Mouse (Mus musculus) gastrocnemius, postnatal 25 days (tissue): ENCODE results near the gene Lmntd1. TPM values are rescaled to one million over a fixed set of nuclear protein-coding genes. Genes with fewer than 3 reads are reported as not detected.

Experiments
- DNase-seq: peaks from one replicate; pipeline ENCODE4 v3.0.0; 2022
- total RNA-seq, 2 experiments: library from RNA; stranded (reverse); gene quantifications; 1 replicate in 1 of 2; 2 replicates in 1 of 2; pipeline ENCODE4 v1.2.3; 2021

Gene Lmntd1
- total RNA-seq, 2 experiments from 2014 or later, result 0.11 TPM; not detected in 1

DNA sequence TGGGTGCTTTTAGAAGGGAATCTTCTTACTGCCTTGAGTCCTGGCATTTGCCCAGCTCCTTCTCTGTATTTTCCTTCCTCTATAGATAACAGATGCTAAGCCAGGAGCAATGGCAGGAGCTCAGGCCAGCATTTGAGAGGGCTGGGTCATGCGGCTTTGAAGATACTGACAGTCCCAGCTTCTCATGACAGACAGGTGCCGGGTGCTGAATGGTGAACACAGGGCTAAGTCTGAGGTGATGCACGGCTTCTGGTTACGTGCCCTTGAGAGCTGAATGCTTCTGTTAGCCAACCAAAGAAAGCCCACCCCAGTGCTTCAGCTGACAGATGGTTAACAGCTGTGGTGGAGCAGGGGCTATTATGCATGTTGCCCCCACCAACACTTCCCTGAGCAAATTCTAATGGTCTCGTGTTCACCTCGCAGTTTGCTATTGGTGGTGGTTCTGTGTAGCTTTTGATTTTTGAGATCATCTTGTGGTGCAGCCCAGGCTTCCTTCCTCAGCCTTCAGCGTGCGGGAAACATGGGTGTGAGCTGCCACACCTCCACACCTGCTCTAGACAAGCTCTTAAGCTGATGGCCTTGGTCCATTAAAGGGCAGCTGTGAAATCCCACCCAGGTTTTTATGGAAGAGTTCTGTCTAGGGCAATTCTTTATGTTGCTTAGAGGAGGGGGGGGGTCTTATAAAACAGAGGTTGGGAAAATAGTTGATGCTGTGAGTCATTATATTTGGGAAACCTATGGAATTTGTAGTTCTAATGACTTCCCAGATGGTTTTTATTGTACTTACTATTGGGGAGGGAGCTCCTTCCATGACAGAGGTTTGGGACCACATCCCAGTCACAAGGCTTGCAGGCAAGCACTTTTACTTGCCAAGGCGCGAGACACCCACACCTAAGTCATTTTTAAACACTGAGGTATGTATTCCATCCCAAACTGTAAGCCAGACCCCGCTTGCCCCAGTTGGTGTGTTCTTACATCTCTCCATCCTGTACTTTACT, 181.1 kb downstream of the Lmntd1 start:
- no peak for DNase-seq

- no peak for DNase-seq
These were observed 182.4 kb downstream of the Lmntd1 start for GRCm38 (mm10) chr6:145431747-145432146.

- no peak for DNase-seq
These were observed 186.7 kb downstream of the Lmntd1 start for GRCm38 (mm10) chr6:145427411-145427810.

DNA sequence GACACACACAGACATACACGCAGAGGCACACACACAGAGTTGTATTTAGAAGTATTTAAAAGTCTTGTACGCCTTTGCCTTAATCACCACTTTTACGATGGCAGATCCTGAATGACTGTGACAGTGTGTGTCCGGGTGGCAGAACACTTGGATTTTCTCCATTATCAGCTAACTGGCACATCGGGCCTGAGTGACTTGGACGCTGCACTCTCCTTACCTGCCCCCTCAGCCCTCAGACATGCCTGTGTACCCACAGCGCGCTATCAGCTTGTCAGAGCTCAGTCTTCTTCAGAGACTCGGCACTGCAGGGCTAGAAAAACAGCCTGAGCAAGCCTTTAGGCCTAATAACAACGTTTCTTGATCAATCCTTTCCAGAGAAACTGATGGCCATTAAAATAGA, 187.6 kb downstream of the Lmntd1 start:
- DNase-seq, result no peak

DNA sequence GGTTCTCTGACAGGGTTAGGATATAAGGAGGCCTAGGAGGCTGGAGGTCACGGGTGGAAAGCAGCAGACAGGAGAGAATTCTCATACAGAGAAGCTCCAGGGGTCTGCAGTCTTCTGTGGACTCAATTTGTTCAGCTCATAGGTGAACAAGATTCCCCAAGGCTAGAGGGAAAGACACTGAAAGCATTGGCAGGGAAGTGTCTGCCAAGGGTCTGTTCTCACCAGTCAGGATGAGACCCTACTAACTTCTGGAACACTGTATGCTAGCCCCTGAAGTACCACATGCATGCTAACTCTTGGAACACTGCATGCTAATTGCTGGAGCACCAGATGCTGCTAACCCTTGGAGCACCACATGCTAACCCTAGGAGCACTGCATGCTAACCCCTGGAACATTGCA, 190.0 kb downstream of the Lmntd1 start:
- no peak for DNase-seq

DNA sequence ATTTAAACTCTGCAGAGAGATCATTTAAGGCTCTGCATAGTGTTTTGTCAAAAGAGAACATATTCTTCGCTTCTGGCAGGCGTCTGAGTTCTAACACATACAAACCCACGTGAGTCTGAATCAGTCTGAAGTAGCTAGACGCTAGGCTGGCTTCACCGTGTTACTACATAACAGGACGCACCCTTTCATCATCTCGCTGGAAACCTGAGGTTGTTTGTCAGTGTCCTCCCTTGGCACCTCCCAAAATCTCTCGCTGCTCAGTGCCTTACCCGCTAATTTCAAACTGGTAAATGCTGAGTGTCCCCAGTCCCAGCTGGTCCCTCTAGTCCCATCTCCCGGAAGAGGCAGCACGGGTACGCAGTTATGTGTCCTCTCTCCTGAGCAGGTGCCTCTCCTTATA, 190.6 kb downstream of the Lmntd1 start:
- DNase-seq, result no peak

DNA sequence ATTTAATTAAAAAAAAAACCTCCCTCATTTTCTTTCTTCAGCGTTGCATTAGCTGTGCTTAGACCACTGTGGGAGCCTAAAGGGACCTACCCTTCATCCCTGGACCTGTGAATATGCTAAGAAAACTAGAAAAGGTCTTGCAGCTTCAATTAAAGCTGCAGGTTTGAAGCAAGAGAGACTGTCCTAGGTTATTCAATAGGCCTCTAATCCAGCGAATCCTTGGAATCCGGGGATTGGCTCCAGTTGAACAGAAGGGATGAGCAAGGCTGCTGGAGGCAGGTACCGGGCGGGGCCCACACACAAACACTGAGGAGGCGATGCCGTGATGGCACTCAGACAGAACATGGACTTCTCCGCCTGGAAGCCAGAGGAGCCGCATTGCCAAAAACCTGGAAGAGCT, 192.5 kb downstream of the Lmntd1 start:
- DNase-seq, result no peak

GRCm38 (mm10) chr6:145420407-145420806, 193.7 kb downstream of the Lmntd1 start:
- no peak for DNase-seq

DNA sequence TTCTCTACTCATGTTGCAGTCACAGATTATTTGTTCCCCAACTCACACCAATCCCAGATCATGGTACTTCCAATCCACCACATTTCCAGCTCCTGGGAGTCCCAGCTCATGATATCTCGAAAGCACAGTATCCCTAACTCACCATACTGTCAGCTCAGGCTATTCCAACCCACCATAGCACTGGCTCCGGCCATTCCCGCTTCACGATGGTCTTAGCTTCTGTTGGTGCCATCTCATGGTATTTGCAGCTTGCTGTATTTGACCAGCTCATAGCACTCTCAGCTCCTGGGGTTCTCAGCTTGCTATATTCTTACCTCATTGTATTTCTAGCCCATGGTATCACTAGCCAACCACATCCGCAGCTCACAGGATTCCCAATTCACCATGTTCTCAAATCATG, 195.3 kb downstream of the Lmntd1 start:
- no peak for DNase-seq

- no peak for DNase-seq
These were observed 196.2 kb downstream of the Lmntd1 start for GRCm38 (mm10) chr6:145417720-145418440.

DNA sequence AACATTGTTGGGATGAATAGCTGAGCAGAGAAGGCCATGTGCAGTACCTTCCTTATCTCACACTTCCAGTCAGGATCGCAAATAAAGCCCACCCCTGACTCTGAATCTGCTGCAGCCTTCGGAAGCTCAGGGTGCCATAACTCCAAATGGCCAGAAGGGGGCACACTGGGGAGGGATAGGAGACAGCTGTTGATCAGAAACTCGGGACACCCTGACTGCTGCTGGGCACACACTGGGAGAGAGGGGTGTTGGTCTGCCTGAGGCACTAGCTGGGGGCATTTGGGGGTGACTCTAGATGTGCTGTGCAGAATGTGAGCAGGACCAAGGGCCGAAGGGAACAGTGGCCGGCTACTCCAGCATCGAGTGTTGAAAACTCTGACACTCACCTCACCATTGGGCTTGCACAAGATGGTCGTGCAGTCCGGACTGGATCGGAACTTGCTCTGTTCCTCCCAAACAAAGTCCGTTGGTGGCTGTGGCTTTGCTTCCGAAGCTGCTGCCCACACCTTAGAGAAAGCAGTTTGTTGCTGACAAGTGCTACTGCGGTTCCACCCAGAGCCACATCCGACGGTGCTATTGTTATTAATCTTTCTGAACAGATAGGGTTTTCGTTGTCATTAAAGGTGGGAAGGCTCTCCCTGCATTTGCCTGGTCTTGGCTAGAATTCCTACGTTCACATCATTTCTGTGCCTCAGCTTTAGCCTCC, 197.0 kb downstream of the Lmntd1 start:
- DNase-seq, result peak; percentile 36

GRCm38 (mm10) chr6:145404369-145405051, 209.6 kb downstream of the Lmntd1 start:
- no peak for DNase-seq

- no peak for DNase-seq
These were observed 213.0 kb downstream of the Lmntd1 start for GRCm38 (mm10) chr6:145401140-145401539.

GRCm38 (mm10) chr6:145397881-145398280, 216.2 kb downstream of the Lmntd1 start:
- DNase-seq, result no peak

DNA sequence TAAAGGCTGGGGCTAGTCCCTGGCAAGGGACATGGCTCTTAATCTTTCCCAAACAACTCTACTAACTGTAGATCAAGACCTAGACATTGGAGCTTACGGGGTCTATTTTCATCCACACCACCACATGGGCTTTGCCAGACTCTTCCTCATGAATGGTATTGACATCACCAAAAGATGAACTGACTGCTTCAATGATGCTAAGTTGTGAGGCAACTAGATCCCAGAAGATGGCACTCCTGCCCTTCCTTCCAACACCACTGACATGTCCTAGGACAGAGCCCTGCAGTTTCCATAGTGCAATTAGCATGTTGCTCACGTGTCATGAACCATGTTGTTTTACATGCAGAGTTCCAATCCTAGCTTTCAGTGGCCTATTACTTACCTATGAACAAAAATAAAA, 217.6 kb downstream of the Lmntd1 start:
- no peak for DNase-seq

GRCm38 (mm10) chr6:145390421-145390820, 223.7 kb downstream of the Lmntd1 start:
- no peak for DNase-seq

DNA sequence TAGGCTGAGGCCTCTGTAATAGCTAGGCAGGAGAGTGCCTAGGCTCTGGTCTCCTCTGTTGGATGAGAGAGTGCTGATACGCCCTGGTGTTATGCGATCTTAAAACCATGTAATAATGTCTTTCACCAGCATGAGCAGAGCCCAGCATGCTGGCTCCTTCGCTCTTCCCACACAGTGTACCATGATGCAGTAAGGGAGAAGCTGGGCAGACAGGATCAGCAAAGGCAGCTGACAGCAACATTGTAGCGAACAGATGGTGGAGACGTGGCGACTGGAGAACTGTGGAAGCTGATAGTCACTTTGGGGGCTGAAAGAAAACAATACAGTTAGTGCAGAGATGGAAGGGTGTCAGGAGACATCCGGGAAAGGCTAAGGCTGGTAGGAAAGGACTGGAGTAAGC, 224.2 kb downstream of the Lmntd1 start:
- no peak for DNase-seq

DNA sequence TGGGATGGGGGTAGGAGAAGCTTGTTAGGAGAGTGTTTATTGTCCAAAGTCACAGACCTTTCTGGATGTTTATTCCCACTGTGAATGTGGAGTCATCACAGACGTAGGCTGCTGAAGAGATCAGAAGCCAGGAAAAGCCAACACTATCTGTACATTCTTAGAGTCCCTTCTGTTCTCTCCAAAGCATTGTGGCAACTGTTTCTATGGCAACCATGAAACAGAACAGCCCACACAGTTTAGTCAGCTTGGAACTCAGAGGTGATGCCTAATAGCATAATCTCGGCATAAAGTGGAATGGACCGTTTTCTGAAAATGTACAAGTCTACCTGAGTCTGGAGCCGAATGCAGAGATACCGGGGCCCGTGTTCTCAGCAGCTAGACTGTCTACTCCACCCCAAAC, 226.7 kb downstream of the Lmntd1 start:
- no peak for DNase-seq

DNA sequence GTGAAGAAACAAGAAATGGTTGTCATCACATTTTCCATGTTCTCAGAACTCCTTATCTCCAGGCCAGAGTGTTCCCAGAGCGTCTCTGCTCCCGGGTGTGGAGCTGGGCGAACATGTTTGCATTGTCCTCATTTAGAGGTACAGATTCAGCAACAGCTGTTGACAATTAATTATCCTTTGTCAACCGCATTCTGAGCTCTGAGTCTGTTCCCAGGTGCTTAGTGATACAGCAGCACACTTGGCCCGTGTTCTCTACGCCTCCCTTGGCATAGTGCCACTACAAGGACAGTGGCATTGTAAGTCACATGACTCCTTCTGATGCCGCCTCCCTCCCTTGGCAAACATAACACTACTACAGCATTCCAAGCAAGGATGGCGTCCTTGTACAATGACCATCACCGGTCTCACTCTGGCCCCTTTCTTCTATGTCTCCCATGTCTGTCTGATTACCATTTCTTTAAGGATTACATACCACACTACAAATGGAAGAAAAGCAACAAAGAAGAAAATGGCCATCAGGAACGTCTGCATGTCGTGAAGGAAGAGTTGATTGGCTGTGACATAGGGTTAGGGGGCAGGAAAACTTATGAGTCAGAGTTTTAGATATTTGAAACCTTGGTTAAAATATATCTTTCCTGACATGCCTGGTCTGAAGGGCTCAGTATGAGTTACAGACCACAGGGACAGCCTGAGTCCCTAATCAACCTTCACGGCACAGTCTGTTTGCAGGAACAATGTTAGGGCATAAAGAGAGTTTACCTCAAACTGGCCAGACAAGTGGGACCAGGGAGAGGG, 231.3 kb downstream of the Lmntd1 start:
- no peak for DNase-seq

GRCm38 (mm10) chr6:145380961-145381360, 233.2 kb downstream of the Lmntd1 start:
- DNase-seq, result no peak

DNA sequence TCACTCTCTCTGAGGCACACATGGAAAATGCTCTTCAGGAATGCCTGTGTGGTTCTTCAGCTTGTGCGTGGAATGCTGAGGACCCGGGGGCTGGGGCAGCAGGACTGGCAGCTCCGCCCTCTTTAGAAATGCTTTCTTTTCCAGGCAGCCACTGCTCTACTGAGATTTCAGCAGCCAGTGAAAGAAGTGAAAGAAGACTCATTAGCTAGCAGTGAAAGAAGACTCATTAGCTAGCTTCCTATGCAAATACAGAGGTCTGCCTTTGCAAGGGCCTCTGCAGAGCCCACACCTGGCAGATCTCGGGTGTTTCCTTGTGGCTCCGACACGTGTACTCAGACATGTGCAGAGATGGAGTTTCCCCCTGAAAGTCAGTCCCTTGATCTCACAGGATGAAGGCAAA, 234.9 kb downstream of the Lmntd1 start:
- DNase-seq, result no peak
